Mouse (Mus musculus): ENCODE results near the gene Rhog.

Gene Rhog

GRCm38 (mm10) chr7:102250631-102251214, 5.1 kb downstream of the Rhog start:
- DNase-seq (ENCODE audit: low read depth, low spot score) = peak; percentile 88

DNA sequence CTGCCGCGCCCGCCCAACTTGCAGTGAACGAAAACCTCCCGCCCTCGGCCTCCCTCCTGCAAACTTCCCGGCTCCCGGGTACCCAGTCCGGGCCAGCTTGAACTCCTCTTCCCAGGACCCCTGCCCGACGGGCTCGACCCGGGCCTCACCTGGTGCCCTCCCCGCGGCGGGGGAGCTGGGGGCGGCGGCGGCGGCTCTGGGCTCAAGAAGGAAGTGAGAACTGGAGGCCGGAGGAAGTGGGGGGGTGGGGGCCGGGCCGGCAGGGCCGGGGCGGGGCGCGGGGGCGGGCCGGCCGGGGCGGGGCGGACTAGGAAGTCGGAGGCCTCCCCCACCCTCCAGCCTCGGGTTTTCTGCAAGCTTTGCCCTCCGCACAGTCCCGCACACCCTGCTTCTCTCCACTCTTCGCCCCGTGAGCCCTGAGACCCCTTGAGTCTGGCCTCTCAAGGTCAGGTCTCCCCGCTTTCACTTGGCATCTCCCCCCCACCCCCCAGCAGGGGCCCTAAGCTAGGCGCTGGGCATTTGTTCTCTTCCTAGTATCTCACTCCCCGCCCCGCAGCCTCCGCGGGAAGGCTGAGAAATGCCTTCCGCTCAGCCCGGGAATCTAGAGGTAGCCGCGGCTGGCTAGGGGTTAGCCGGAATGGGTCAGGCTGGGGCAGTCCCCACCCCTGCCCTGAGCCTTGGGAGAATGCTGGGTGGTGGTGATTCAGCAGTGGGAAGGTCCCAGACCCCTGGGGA, 5.8 kb downstream of the Rhog start:
- peak; percentile 74 for DNase-seq (ENCODE audit: low read depth, low spot score)

DNA sequence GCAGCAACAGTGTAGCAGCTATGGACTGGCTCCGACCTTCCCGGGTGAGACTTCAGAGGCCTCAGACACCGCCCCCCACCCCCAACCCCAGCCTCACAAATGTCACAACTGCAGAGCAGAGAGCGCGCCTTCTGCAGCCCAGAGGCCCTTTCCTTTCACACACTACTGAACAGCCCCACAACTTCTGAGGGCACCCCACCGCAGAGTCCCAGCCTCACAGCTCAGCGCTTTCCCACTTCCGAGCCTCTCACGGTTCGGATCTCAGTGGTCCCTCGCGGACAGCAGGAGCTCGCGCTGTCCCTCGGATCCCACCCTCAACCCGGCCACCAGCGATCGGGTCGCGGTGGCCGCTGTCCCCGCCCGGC, 6.3 kb downstream of the Rhog start:
- peak; percentile 34 for DNase-seq (ENCODE audit: low read depth, low spot score)

DNA sequence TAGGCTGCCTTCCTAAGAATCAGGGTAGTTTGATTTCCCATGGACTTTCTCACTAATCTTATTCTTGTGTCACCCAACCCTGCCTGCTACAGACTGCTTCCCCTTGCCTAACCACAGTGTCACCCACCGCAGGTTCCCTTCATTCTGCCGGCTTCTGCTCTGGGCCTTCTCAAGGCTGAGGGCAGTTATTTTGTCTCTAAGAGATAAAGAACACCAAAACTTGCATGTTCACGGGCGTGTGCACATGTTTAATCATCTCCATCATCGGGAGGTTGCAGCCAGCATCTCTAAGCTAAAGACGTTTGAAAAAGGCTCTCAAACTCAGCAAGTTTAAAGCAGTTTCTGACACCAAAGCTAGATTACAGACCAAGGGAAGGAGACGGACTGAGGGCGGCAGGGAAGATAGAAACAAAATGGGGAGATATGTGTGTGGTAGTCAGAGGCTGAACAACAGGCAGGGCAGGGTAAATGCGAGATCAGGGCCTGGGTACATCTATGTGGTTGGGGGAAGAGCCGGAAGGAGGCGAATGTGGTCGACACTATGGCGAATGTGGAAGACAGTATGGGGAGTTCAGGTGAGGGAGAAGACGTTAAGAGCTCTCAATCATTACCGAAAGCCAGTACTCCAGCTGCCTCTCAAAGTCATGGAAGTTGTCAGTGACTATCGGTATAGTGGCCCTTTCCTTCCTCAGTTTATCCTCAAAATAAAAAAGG, 7.0 kb downstream of the Rhog start:
- DNase-seq (ENCODE audit: low read depth, low spot score) = no peak

DNA sequence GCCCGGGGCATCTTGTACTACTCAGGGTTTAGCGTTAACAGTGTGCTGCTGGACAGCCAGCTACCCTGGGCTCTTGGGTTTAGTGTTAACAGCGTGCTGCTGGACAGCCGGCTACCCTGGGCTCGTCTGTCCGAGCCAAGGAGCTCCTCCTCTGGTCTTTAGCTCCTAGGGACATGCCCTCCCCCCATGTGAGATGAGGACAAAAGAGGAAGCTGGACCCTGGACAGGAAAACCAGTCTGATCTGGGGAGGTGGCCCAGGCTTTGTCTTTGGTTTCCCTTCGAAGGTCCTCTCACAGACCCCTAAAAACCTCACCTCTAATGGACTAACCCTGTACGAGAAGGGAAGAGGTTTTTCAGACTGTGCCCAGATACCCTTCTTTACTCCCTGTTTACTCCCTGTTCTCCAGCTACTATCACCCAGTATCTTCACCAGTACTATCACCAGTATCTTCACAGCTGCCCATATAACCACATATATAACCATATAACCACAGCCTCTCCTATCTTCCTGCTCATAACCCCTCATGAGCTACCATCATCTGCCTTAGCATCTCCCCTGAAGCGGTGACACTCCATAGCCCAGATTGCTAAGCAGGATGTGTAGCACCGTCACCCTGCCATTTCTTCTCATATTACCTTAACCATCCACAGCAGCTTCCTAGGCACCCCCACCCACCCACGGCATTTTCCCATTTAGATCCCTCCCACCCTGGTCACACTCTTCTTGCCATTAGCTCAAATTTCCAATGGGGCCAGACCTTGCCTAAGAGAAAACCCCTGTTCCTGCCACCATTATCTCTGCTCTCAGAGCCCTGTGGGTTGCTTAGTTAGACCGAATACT, 8.7 kb downstream of the Rhog start:
- no peak for DNase-seq (ENCODE audit: low read depth, low spot score)

DNA sequence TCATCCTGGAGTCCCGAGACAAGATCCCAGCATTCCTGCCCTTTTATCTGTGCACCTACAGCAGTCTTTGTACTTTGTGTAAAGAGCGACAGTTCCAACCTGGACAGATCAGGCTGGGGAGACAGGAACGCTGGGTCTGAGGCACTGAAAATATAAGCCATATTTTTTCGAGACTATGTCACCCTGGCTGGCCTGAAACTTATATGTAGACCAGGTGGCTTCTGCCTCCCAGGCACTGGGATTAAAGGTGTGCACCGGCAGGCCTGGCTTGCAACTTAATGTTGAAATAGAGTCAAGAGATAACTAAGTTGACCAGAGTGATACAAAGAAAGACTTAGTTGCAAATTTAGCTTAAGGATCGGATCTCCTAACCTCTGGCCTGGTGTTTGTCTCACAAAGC, 9.6 kb downstream of the Rhog start:
- no peak for DNase-seq (ENCODE audit: low read depth, low spot score)

- no peak for DNase-seq (ENCODE audit: low read depth, low spot score)
Observed at GRCm38 (mm10) chr7:102245775-102246174, 10.1 kb downstream of the Rhog start.

- DNase-seq (ENCODE audit: low read depth, low spot score) = no peak
Observed at GRCm38 (mm10) chr7:102244782-102245535, 10.9 kb downstream of the Rhog start.

GRCm38 (mm10) chr7:102243870-102244269, 12.0 kb downstream of the Rhog start:
- DNase-seq (ENCODE audit: low read depth, low spot score) = no peak

- no peak for DNase-seq (ENCODE audit: low read depth, low spot score)
Observed at GRCm38 (mm10) chr7:102242917-102243316, 12.9 kb downstream of the Rhog start.

- DNase-seq (ENCODE audit: low read depth, low spot score) = no peak
Observed at GRCm38 (mm10) chr7:102242371-102242770, 13.5 kb downstream of the Rhog start.

- DNase-seq (ENCODE audit: low read depth, low spot score) = no peak
Observed at GRCm38 (mm10) chr7:102239591-102239990, 16.3 kb downstream of the Rhog start.

GRCm38 (mm10) chr7:102238686-102239286, 17.1 kb downstream of the Rhog start:
- DNase-seq (ENCODE audit: low read depth, low spot score) = no peak

- no peak for DNase-seq (ENCODE audit: low read depth, low spot score)
Observed at GRCm38 (mm10) chr7:102233059-102233458, 22.8 kb downstream of the Rhog start.

DNA sequence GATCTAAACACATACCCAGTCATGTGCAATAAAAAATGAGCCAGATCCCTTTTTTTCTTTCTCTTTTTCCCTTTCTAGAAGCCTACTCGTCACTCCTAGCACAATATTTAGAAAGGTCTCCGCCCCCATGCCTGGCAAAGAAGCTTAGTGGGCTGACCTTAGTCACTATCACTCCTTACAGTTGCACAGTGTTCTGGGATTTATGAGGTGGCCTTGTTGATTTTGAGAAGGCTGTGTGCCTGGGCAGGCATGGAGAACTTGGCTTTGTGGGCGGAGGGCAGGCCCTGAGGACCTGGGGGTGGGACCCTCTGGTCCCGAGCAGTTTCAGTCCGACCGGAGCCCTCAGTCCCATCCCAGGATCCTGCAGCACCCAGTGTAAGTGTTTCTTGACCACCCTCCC, 26.0 kb downstream of the Rhog start:
- DNase-seq (ENCODE audit: low read depth, low spot score) = no peak

DNA sequence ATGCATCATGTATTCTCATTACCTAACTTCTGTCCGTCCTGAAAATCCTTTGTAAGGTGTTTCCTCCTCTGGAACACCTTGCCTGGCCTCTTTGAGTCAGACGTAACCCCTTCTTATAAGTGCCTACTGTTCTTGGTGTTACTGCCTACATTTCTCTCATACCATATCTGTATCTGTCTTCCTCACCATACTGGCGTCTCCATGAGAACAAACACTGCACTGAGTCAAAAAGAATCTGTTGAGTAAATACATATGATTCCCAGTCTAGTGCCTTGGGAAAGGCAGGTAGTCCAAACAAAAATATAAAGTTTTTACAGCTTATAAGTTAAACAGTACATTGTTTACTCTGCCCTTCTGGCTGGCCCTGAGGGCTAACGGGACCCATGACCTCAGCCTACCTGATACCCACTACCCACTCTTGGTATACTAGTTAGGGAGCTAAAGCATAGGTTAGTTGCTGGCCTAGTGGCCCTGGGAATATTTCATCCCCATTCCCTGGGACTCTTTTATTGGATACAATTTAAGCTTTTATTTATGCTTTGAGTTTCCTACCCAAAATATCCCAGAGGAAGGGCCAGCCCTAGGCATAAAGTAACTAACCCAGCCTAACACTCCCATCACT, 27.7 kb downstream of the Rhog start:
- no peak for DNase-seq (ENCODE audit: low read depth, low spot score)

DNA sequence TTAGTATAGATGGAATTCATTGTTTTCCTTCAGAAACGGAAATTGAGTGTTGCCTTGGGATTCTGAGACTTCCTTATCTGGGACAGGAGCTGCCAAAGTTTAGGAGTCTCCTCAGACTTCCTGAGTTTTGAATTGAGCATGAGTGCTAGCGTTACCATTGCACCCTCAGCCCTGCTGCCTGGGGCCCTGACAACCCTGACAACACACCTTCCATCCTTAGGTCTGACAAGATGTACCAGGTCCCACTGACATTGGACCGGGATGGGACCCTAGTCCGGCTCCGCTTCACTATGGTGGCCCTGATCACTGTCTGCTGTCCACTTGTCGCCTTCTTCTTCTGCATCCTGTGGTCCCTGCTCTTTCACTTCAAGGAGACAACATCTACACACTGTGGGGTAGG, 29.8 kb downstream of the Rhog start:
- no peak for DNase-seq (ENCODE audit: low read depth, low spot score)

- DNase-seq (ENCODE audit: low read depth, low spot score) = no peak
Observed at GRCm38 (mm10) chr7:102223883-102224738, 31.7 kb downstream of the Rhog start.

DNA sequence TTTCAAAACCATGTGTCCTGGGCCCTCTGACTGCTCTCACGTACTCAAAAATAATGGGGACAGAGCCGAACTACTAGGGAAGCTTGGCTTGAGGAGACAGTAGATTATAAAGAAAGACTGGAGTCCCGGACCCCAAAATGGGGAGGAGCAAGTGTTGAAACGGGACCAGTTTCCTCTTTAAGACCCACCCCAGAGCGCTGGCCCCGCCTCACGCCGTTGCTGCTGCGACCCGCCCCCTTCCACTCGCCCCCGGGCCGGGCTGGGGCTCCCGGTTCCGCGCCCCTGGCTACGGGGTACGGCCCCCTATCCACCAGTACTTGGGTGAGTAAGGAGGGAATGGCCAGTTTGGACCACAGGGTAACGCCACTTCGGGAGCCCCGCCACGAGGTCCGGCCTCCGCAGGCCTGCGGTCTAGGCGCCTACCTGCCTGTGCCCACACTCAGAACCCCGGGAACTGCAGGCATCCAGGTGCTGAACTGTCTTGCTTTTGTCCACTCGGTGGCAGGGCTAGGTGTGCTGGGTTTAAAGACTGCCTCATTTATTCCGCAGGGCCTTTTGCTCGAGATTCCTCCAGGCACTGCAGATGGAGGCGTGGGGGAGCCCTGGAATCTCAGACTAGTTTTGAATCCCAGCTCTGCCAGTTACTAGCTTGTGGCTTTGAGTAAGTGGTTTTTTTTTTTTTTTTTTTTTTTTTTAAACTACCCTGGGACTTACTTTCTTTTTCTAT, 32.9 kb downstream of the Rhog start:
- peak; percentile 57 for DNase-seq (ENCODE audit: low read depth, low spot score)
